Mouse (Mus musculus): ENCODE results near the gene Fgf2.

Gene Fgf2

GRCm38 (mm10) chr3:37360729-37361128, 12.6 kb downstream of the Fgf2 start:
- peak; percentile 57 for DNase-seq

- no peak for DNase-seq
Measured at GRCm38 (mm10) chr3:37365144-37365543, 17.0 kb downstream of the Fgf2 start.

- peak; percentile 73 for DNase-seq
Measured at GRCm38 (mm10) chr3:37365976-37366375, 17.8 kb downstream of the Fgf2 start.

GRCm38 (mm10) chr3:37366381-37367053, 18.4 kb downstream of the Fgf2 start:
- DNase-seq: no peak

- no peak for DNase-seq
Measured at GRCm38 (mm10) chr3:37370407-37370806, 22.3 kb downstream of the Fgf2 start.

- DNase-seq: peak; percentile 37
Measured at GRCm38 (mm10) chr3:37373712-37374111, 25.6 kb downstream of the Fgf2 start.

GRCm38 (mm10) chr3:37377926-37378325, 29.8 kb downstream of the Fgf2 start:
- DNase-seq: no peak

- DNase-seq: peak; percentile 67
Measured at GRCm38 (mm10) chr3:37378412-37378811, 30.3 kb downstream of the Fgf2 start.

GRCm38 (mm10) chr3:37379201-37379600, 31.1 kb downstream of the Fgf2 start:
- DNase-seq: peak; percentile 50

- peak; percentile 85 for DNase-seq
Measured at GRCm38 (mm10) chr3:37379930-37380881, 32.1 kb downstream of the Fgf2 start.

- DNase-seq: no peak
Measured at GRCm38 (mm10) chr3:37381457-37381856, 33.3 kb downstream of the Fgf2 start.

GRCm38 (mm10) chr3:37383096-37383765, 35.1 kb downstream of the Fgf2 start:
- DNase-seq: peak; percentile 24

- DNase-seq: no peak
Measured at GRCm38 (mm10) chr3:37387310-37387709, 39.2 kb downstream of the Fgf2 start.

GRCm38 (mm10) chr3:37396930-37397608, 48.9 kb downstream of the Fgf2 start:
- DNase-seq: no peak

GRCm38 (mm10) chr3:37397646-37398045, 49.5 kb downstream of the Fgf2 start:
- no peak for DNase-seq

GRCm38 (mm10) chr3:37398661-37399395, 50.7 kb downstream of the Fgf2 start:
- DNase-seq: peak; percentile 84

GRCm38 (mm10) chr3:37401729-37402610, 53.8 kb downstream of the Fgf2 start:
- DNase-seq: peak; percentile 45

GRCm38 (mm10) chr3:37407598-37407997, 59.5 kb downstream of the Fgf2 start:
- DNase-seq: no peak

- DNase-seq: no peak
Measured at GRCm38 (mm10) chr3:37413446-37413845, 65.3 kb downstream of the Fgf2 start.

GRCm38 (mm10) chr3:37414413-37414960, 66.3 kb downstream of the Fgf2 start:
- DNase-seq: peak; percentile 89

- no peak for DNase-seq
Measured at GRCm38 (mm10) chr3:37418341-37418740, 70.2 kb downstream of the Fgf2 start.
